Mouse (Mus musculus) intestine, embryonic 16.5 days (tissue): ENCODE measurements around the gene Wnk2. TPM values are rescaled to one million over a fixed set of nuclear protein-coding genes. Genes with fewer than 3 reads are reported as not detected.

Experiments
- ATAC-seq: fragments of 200-750 bp; cut with Nextera tagmentation; 2 replicates; pipeline ENCODE4 v1.8.0; 2017; ENCODE audit warnings: moderate TSS enrichment, moderate library complexity
- H3K27ac ChIP-seq: fragments of 300-500 bp; sonication (generic); 2 replicates; pipeline ENCODE4 v1.5.1; 2014; ENCODE audit warnings: mild to moderate bottlenecking, low read length
- H3K27me3 ChIP-seq: fragments of 300-500 bp; sonication (generic); replicated peaks from 2 replicates; pipeline ENCODE4 v1.6.1; 2014; ENCODE audit warnings: low read length, control low read depth, mixed read lengths; ENCODE audit not compliant: control insufficient read depth, insufficient read depth
- H3K36me3 ChIP-seq: fragments of 300-500 bp; sonication (generic); 2 replicates; pipeline ENCODE4 v1.6.1; 2014; ENCODE audit warnings: low read length, control low read depth; ENCODE audit not compliant: control insufficient read depth, insufficient read depth
- H3K4me1 ChIP-seq: fragments of 300-500 bp; sonication (generic); 2 replicates; pipeline ENCODE4 v1.6.1; 2014; ENCODE audit warnings: low read length, control low read depth, mixed read lengths; ENCODE audit not compliant: control insufficient read depth, insufficient read depth
- H3K4me2 ChIP-seq: fragments of 300-500 bp; sonication (generic); 2 replicates; pipeline ENCODE4 v1.6.1; 2014; ENCODE audit warnings: low read depth, low read length, control low read depth
- H3K4me3 ChIP-seq: fragments of 300-500 bp; sonication (generic); 2 replicates; pipeline ENCODE4 v1.5.1; 2014; ENCODE audit warnings: mild to moderate bottlenecking, low read length
- H3K9ac ChIP-seq: fragments of 300-500 bp; sonication (generic); 2 replicates; pipeline ENCODE4 v1.6.1; 2014; ENCODE audit warnings: low read depth, low read length
- H3K9me3 ChIP-seq: fragments of 300-500 bp; sonication (generic); 2 replicates; pipeline ENCODE4 v1.6.1; 2016; ENCODE audit warnings: low read length, control low read depth; ENCODE audit not compliant: control insufficient read depth
- WGBS: fragments of 180-500 bp; shearing (Covaris S2); extraction: QIAGEN DNeasy Blood & Tissue Kit; methylation state at CpG from one replicate; pipeline ENCODE4 v1.1.7; 2014; 5-methylcytosine and 5-hydroxymethylcytosine counted together
- polyA plus RNA-seq: library from polyadenylated mRNA; unstranded; fragments of >200 nt; fragmentation: Nextera tagmentation; extraction: Ambion mirVana; gene quantifications from 2 replicates; pipeline ENCODE4 v1.2.1, GENCODE M21; 2015

Gene Wnk2
- polyA plus RNA-seq, 1 experiment from 2014 or later, result 3.5 TPM

DNA sequence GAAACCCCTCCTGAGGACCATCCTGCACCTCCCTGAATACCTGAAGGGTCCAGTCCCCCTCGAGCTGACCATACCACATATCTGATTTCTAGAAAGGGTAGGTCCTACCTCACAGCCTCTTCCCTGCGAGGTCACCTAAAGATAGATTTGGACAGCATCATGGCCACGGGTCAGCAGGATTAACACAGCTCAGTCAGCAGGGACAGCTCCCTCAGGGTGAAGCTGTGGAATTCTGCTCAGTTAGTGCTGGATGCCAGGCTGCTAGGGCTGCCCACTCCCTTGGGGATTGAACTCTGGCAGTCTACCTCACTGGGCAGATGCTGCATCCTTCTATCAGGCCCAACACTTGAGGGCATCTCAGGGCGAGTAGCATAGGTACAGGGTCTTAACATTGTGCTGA lies 33.7 kb downstream of the Wnk2 start:
- no peaks in the 10 kb centered on the region for H3K27me3 ChIP-seq
- 62% methylated on average over 4 of the region's 4 CpGs for WGBS
- H3K9ac ChIP-seq, result no peak overlapping the region
- H3K36me3 ChIP-seq, result no peaks in the 10 kb centered on the region
- H3K4me3 ChIP-seq, result no peak overlapping the region
- H3K4me1 ChIP-seq, result no peaks in the 10 kb centered on the region
- H3K9me3 ChIP-seq, result no peaks in the 10 kb centered on the region
- no peak overlapping the region for H3K27ac ChIP-seq
- no peak overlapping the region for H3K4me2 ChIP-seq
- no peak for ATAC-seq

DNA sequence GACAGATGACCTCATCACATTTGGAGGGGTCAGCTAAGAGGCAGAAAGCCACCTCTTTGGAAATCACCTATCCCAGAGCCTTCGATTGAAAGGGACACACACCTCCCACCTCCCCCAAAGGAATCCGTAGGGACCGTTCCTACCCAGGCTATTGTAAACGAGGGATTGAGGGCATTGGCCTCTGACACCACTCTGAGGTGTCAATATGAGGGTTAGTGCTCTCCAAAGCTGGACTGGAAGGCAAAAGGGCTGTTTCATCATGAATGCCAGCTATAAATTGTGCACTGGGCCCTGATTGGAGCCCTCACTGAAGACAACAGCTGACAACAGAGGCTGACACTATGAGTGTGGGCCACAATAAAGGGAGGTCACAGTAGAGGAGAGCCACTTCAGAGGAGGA lies 34.5 kb downstream of the Wnk2 start:
- H3K27me3 ChIP-seq, result no peaks in the 10 kb centered on the region
- no peaks in the 10 kb centered on the region for H3K36me3 ChIP-seq
- 51% methylated on average over 4 of the region's 4 CpGs for WGBS
- no peak overlapping the region for H3K27ac ChIP-seq
- H3K4me1 ChIP-seq, result no peaks in the 10 kb centered on the region
- no peak overlapping the region for H3K4me2 ChIP-seq
- H3K9me3 ChIP-seq, result no peaks in the 10 kb centered on the region
- no peak overlapping the region for H3K4me3 ChIP-seq
- H3K9ac ChIP-seq, result no peak overlapping the region
- ATAC-seq, result no peak

DNA sequence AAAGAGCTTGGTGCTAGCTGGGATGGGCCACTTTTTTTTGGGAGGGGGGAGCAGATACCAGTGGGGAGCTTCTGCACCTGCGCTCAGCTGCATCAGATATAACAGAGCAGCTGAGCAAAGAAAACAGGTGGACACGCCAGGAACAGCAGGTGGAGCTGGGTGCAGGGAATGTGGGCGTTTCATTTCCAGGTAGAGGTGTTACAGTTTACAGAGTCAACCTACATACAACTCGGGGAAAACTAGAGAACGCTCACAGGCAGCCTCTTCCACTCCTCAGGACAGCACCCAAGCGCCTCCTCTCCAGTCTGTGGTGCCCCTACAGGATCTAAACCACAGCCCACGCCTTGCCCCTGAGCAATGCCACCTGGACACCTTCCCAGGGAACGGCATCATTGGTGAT lies 35.2 kb downstream of the Wnk2 start:
- WGBS, result 70% methylated on average over 8 of the region's 8 CpGs
- peak; percentile 59; the same call in 1 of the 2 replicates for ATAC-seq
- Histone ChIP-seq H3K27me3 (no peaks in the 10 kb centered on the region), H3K27ac (no peak overlapping the region), H3K9ac (no peak overlapping the region), H3K4me2 (no peak overlapping the region), H3K9me3 (no peaks in the 10 kb centered on the region), H3K4me1 (no peaks in the 10 kb centered on the region), H3K36me3 (no peaks in the 10 kb centered on the region), H3K4me3 (no peak overlapping the region)

DNA sequence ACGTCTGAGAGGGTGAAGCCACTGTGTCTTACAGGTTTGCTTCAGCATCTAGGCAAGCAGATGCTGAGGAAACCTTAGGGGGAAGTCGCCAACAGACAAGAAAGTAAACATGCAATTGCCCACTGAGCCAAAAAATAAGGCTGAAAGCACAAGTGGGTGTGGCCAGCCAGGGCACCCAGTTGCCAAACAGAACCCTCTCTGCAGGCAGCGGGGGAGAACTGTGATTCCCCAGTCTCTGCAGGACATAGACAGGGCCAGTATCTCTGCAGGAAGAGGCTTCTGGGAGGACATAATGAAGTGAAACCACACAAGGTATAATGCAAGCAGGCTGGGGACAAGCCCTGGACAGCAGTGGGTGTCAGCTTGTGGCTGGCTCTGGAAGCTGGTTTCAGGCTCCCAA lies 38.1 kb downstream of the Wnk2 start:
- Histone ChIP-seq H3K4me2 (no peak overlapping the region), H3K9me3 (0 out of 2 replicates have a peak, but pooled peaks cover 4% of the 10 kb centered on the region), H3K27ac (no peak overlapping the region), H3K4me3 (no peak overlapping the region), H3K4me1 (0 out of 2 replicates have a peak, but pooled peaks cover 3% of the 10 kb centered on the region), H3K27me3 (no peaks in the 10 kb centered on the region), H3K36me3 (no peaks in the 10 kb centered on the region), H3K9ac (no peak overlapping the region)
- 83% methylated on average over 3 of the region's 3 CpGs for WGBS
- ATAC-seq, result no peak

DNA sequence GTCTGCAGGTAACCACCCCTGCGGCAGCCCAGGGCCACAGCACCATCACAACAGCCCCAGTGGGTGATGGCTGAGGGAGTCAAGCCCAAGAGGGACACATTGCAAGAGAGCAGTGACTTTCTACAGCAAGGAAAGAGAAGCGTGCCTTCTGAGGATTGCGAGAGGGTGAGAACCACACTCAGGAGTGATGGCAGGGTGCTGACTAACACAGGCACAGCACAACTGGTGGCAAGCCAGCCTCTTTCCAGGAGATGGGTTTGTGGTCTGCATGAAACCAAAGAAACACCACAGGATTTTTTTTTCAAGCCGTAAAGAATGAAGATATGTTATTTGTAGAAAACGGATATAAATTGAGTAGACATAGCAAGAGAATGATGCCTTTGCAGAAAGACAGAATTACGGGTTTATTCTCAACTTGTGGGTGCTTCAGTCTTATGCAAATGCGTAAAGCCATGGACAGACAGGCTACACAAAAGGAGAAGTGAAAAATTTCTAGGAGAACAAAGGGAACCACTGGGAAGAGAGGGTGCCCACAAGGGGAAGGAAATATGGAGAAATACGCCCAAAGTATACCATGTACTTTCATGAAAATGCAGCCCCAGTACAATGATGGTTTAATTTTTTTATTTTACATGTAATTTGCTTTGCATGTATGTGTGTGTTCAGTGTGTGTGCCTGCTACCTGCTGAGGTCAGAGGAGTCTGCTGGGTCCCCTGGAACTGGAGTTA lies 39.5 kb downstream of the Wnk2 start:
- no peak for ATAC-seq

DNA sequence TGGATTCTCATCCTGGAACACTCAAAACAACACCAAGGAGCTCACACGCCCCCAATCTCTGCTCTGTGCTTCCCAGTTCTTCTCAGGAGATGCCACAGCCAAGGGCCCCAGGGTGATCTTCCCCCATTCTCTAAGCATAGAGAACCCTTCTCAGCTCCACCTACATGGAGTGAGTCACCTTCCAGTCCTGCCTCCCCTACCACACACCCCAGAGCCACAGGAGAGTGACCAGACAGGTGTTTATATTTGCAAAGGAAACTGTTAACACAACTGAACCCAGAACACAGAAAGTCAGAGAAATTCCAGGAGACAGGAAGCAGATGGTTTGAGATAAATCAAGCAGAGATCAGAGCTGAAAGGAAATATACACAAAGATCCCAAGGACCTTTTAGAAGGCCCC lies 43.9 kb downstream of the Wnk2 start:
- no peaks in the 10 kb centered on the region for H3K36me3 ChIP-seq
- H3K27ac ChIP-seq, result peak overlapping the region; percentile 44; the same call in 1 of the 2 replicates
- H3K27me3 ChIP-seq, result no peaks in the 10 kb centered on the region
- peak; percentile 73; the same call in 1 of the 2 replicates for ATAC-seq
- no peak overlapping the region for H3K4me2 ChIP-seq
- no peak overlapping the region for H3K4me3 ChIP-seq
- 33% methylated on average over 1 of the region's 1 CpGs for WGBS
- H3K4me1 ChIP-seq, result peaks cover 15% of the 10 kb centered on the region
- no peak overlapping the region for H3K9ac ChIP-seq
- 0 out of 2 replicates have a peak, but pooled peaks cover 4% of the 10 kb centered on the region for H3K9me3 ChIP-seq

More for the DNA sequence above, 39.5 kb downstream of the Wnk2 start:
- 88% methylated on average over 8 of the region's 8 CpGs for WGBS
- Histone ChIP-seq H3K4me1 (peaks cover 10% of the 10 kb centered on the region), H3K27me3 (no peaks in the 10 kb centered on the region), H3K36me3 (no peaks in the 10 kb centered on the region), H3K9ac (no peak overlapping the region), H3K9me3 (0 out of 2 replicates have a peak, but pooled peaks cover 4% of the 10 kb centered on the region), H3K4me3 (no peak overlapping the region), H3K4me2 (no peak overlapping the region), H3K27ac (no peak overlapping the region)

DNA sequence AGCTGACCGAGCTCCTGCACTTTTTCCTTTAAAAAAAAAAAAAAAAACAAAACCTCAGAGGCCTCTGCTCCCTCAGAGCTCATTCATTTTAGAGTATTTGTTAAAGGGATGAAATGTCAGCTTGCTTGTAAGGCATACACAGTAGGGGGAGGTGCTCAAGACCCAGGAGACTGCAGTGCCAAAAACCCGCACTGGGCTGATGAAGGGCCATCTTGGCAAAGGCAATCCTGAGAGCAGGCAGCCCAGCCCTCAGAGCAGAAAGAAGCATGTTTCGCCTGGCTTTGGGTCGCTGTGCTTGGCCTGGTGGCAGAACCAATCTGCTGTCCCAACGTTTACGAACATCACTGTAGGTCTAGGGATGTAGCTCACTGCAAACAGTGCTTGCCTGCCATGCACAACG lies 44.6 kb downstream of the Wnk2 start:
- ATAC-seq, result no peak
- Histone ChIP-seq H3K9me3 (0 out of 2 replicates have a peak, but pooled peaks cover 4% of the 10 kb centered on the region), H3K4me3 (no peak overlapping the region), H3K4me1 (peaks cover 15% of the 10 kb centered on the region), H3K9ac (no peak overlapping the region), H3K36me3 (no peaks in the 10 kb centered on the region), H3K4me2 (no peak overlapping the region), H3K27ac (peak overlapping the region; percentile 44; the same call in 1 of the 2 replicates), H3K27me3 (no peaks in the 10 kb centered on the region)
- 59% methylated on average over 7 of the region's 7 CpGs for WGBS

DNA sequence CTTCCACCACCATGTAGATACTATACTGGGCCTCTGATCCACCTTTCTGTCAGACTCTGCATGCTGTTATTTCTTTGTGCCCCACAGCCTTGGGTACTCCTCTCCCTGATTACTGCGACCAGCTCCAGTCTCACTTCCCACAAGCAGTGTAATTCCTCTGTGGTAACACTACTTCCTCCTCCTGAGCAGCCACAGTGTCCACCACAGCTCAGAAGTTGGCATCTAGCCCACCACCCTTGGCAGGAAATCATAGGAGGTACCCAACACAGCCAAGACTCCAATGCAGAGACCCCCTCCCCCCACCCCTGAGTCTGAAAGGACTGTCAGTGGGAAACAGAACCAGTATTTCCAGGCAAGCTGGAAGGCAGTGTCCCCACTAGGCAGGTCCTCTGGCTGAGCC lies 47.4 kb downstream of the Wnk2 start:
- Histone ChIP-seq H3K9me3 (no peaks in the 10 kb centered on the region), H3K4me3 (no peak overlapping the region), H3K27me3 (no peaks in the 10 kb centered on the region), H3K27ac (no peak overlapping the region), H3K9ac (no peak overlapping the region), H3K4me2 (no peak overlapping the region), H3K4me1 (peaks cover 15% of the 10 kb centered on the region), H3K36me3 (no peaks in the 10 kb centered on the region)
- ATAC-seq, result no peak
- WGBS, result 71% methylated on average over 1 of the region's 1 CpGs

DNA sequence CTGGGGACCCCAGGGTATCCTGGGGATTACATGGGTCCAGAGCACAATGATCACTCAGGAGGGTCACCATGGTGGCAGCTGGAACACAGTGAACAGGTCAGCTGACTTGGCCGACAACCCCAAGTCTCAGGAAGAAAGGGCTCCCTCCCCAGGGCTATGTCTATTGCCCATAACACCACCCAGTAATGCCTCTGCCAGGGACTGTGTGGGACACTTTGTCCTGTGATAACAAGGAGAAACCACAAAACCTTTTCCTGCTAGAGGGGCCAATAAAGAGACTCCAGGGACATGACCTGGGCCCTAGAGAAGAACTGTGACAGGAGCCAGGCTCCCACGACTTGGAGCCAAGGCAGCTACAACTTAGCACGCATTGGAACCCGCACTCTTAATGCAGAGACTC lies 51.0 kb downstream of the Wnk2 start:
- H3K9ac ChIP-seq, result no peak overlapping the region
- H3K27me3 ChIP-seq, result no peaks in the 10 kb centered on the region
- H3K4me1 ChIP-seq, result no peaks in the 10 kb centered on the region; the same call in 1 of the 2 replicates
- no peak overlapping the region for H3K4me2 ChIP-seq
- peaks cover 5% of the 10 kb centered on the region; the same call in 1 of the 2 replicates for H3K36me3 ChIP-seq
- no peak overlapping the region for H3K27ac ChIP-seq
- no peak overlapping the region for H3K4me3 ChIP-seq
- no peak for ATAC-seq
- H3K9me3 ChIP-seq, result no peaks in the 10 kb centered on the region
- whole genome bisulfite sequencing, result 94% methylated on average over 4 of the region's 4 CpGs
